Mouse (Mus musculus) neural tube, embryonic 15.5 days (tissue): ENCODE data around the gene Olfr691. TPM values are rescaled to one million over a fixed set of nuclear protein-coding genes. Genes with fewer than 3 reads are reported as not detected.
"Not testable (repeated sequence)": the region's sequence is repeated elsewhere in the genome, so short reads cannot be mapped to it uniquely, and the experiment has no call there.

Experiments used
- ATAC-seq: fragments of 200-750 bp; cut with Nextera tagmentation; 2 replicates; pipeline ENCODE4 v1.8.0; 2017; ENCODE audit warnings: mild to moderate bottlenecking, moderate TSS enrichment, moderate library complexity; ENCODE audit not compliant: low FRiP score
- H3K27ac ChIP-seq: fragments of 300-500 bp; sonication (generic); replicated peaks from 2 replicates; pipeline ENCODE4 v1.5.1; 2015; ENCODE audit warnings: mild to moderate bottlenecking, inconsistent platforms
- H3K27me3 ChIP-seq: fragments of 300-500 bp; sonication (generic); replicated peaks from 2 replicates; pipeline ENCODE4 v1.6.1; 2015; ENCODE audit warnings: inconsistent platforms
- H3K36me3 ChIP-seq: fragments of 300-500 bp; sonication (generic); 2 replicates; pipeline ENCODE4 v1.6.1; 2015; ENCODE audit warnings: inconsistent platforms
- H3K4me1 ChIP-seq: fragments of 300-500 bp; sonication (generic); 2 replicates; pipeline ENCODE4 v1.6.1; 2015; ENCODE audit warnings: inconsistent platforms
- H3K4me2 ChIP-seq: fragments of 300-500 bp; sonication (generic); 2 replicates; pipeline ENCODE4 v1.6.1; 2015; ENCODE audit warnings: inconsistent platforms, mild to moderate bottlenecking, moderate library complexity
- H3K4me3 ChIP-seq: fragments of 300-500 bp; sonication (generic); replicated peaks from 2 replicates; pipeline ENCODE4 v1.5.1; 2015; ENCODE audit warnings: mild to moderate bottlenecking, inconsistent platforms
- H3K9ac ChIP-seq: fragments of 300-500 bp; sonication (generic); replicated peaks from 2 replicates; pipeline ENCODE4 v1.6.1; 2015; ENCODE audit warnings: mild to moderate bottlenecking, inconsistent platforms
- H3K9me3 ChIP-seq: fragments of 300-500 bp; sonication (generic); replicated peaks from 2 replicates; pipeline ENCODE4 v1.6.1; 2016; ENCODE audit warnings: inconsistent platforms
- WGBS: fragments of 180-500 bp; shearing (Covaris S2); methylation state at CpG from one replicate; pipeline ENCODE4 v1.1.7; 2015; ENCODE audit warnings: mixed read lengths; 5-methylcytosine and 5-hydroxymethylcytosine counted together
- polyA plus RNA-seq: library from polyadenylated mRNA; unstranded; fragments of >200 nt; fragmentation: Nextera tagmentation; extraction: Ambion mirVana; gene quantifications from 2 replicates; pipeline ENCODE4 v1.2.1, GENCODE M21; 2015

Olfr691 gene
- polyA plus RNA-seq, 1 experiment from 2014 or later: 0.26 TPM

DNA sequence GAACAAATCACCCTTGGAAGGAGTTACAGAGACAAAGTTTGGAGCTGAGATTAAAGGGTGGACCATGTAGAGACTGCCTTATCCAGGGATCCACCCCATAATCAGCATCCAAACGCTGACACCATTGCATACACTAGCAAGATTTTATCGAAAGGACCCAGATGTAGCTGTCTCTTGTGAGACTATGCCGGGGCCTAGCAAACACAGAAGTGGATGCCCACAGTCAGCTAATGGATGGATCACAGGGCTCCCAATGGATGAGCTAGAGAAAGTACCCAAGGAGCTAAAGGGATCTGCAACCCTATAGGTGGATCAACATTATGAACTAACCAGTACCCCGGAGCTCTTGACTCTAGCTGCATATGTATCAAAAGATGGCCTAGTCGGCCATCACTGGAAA is 14.0 kb upstream of the Olfr691 start:
- no CpG with 5 or more reads among the region's 5 CpGs for WGBS
- H3K4me1 ChIP-seq, H3K27me3 ChIP-seq, H3K4me3 ChIP-seq, H3K27ac ChIP-seq, H3K9ac ChIP-seq, H3K9me3 ChIP-seq, H3K36me3 ChIP-seq, H3K4me2 ChIP-seq: not testable (repeated sequence)
- ATAC-seq: peak; percentile 53; the same call in 1 of the 2 replicates

DNA sequence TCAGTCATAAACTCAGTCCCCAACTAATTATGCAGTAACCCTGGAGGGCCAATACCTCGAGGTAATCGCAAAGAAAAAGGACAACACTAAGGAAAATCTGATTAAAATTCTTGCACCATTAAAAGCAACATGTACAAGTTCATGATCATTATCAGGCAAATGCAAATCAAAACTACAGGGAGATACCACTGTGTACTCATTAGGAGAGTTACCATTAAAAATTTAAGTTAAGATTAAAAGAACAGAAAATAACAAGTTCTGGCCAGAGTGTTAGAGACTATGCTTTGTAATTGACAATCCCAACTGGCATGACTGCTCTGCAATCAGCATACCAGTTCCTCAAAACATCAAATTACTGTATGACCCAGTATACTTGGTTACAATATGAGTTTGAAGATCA is 682 bp upstream of the Olfr691 start:
- Histone ChIP-seq H3K4me2 (no peak overlapping the region), H3K36me3 (no peaks in the 10 kb centered on the region), H3K27me3 (no peaks in the 10 kb centered on the region), H3K9me3 (no peaks in the 10 kb centered on the region), H3K27ac (no peak overlapping the region), H3K9ac (no peak overlapping the region), H3K4me3 (no peak overlapping the region), H3K4me1 (no peaks in the 10 kb centered on the region)
- no peak for ATAC-seq
- WGBS: 86% methylated on average over 2 of the region's 2 CpGs

DNA sequence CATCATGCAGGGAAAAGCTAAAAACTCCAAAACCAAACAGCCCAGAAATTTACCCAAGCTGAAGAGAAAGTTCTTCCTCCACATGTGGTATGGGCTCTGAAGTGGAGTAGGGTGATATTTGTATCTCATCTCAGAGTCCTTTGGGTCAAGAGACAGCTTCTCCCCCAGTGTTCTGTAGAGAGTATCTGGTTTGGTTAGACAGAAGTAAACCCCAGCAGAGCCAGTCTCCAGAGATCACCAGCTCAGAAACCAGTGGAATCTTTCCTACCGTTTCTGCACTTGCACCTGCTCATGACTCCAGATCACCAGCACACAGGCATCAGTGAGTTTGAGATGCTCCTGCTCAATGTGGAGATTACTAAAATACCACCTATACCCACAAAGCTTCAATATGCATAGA is 8.1 kb downstream of the Olfr691 start, which contains the start of gene Olfr690:
Gene Olfr690, minus strand, starts transcription at position 101 of the 400 bp plus-strand sequence.
- H3K4me3 ChIP-seq: no peak within 1 kb of the TSS
- H3K27me3 ChIP-seq: no peaks in the 10 kb centered on the region
- no peaks in the 10 kb centered on the region for H3K36me3 ChIP-seq
- 79% methylated on average over 1 of the region's 1 CpGs for WGBS
- ATAC-seq: no peak
- no peaks in the 10 kb centered on the region for H3K9me3 ChIP-seq
- no peak within 1 kb of the TSS for H3K9ac ChIP-seq
- no peak within 1 kb of the TSS for H3K4me2 ChIP-seq
- H3K27ac ChIP-seq: no peak within 1 kb of the TSS
- no peaks in the 10 kb centered on the region for H3K4me1 ChIP-seq

DNA sequence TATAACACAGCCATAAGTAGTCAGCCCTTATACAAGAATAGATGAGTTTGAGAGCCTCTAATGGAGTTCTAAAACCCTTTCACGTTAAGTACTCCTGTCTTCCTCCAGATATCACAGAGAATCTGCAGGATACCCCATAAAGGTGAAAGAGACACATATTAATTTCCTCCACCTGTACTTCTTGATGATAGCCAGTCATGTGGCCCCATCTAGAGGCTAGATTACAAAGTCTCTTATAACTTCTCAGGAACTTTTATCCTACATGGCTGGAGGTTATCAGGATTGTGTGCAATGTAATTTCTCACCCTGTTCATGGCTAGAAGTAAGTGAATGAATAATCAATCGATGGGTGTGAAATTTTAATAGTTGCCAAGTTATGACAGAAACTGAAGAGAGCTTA is 16.8 kb downstream of the Olfr691 start:
- no peaks in the 10 kb centered on the region for H3K36me3 ChIP-seq
- H3K27me3 ChIP-seq: no peaks in the 10 kb centered on the region
- H3K9ac ChIP-seq: no peak overlapping the region
- H3K27ac ChIP-seq: no peak overlapping the region
- ATAC-seq: no peak
- no peak overlapping the region for H3K4me3 ChIP-seq
- 76% methylated on average over 2 of the region's 2 CpGs for WGBS
- H3K4me1 ChIP-seq: no peaks in the 10 kb centered on the region
- no peak overlapping the region for H3K4me2 ChIP-seq
- no peaks in the 10 kb centered on the region for H3K9me3 ChIP-seq

DNA sequence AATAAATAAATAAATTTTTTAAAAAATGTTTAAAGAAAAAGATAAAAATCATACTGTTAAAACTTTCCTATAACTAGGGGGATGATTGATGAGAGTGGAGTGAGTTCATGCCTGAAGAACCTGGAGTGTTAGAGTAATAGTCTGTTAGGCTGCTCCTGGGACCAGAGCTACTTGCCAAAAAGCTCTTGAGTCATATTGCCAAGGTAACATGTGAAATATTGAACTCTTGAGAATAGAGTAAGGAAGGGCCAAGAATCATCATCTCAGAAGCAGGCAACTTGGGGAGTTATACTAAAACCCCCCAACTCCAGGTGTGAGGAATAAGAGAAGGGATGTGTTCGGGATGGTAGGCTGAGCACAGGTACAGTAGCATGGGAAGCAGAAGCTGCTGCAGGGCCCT is 31.2 kb downstream of the Olfr691 start, which contains the start of gene Olfr689:
Gene Olfr689, plus strand, starts transcription at position 301 of the 400 bp plus-strand sequence.
- Histone ChIP-seq H3K9me3 (no peaks in the 10 kb centered on the region), H3K27ac (no peak within 1 kb of the TSS), H3K36me3 (no peaks in the 10 kb centered on the region), H3K4me1 (no peaks in the 10 kb centered on the region), H3K4me2 (no peak within 1 kb of the TSS), H3K27me3 (no peaks in the 10 kb centered on the region), H3K4me3 (no peak within 1 kb of the TSS), H3K9ac (no peak within 1 kb of the TSS)
- WGBS: 78% methylated on average over 1 of the region's 1 CpGs
- ATAC-seq: no peak

DNA sequence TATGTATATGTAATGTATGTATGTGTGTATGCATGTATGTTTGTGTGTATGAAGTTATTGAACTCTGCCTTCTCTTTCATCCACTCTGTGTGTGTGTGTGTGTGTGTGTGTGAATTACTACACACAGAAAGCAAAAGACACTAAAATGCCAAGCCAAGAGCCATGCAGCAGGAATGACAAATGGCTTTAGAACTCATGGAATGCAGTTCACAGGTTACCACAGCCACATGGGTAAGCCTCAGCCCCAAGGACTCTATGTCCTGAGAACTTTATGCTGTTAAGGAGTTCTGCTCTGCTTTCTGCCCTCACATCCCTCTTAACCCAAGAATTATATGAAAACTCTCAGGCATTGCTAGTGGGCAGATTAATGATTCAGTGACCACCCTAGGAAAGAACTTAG is 52.0 kb downstream of the Olfr691 start:
- no peak overlapping the region for H3K4me3 ChIP-seq
- no peaks in the 10 kb centered on the region for H3K9me3 ChIP-seq
- H3K27ac ChIP-seq: no peak overlapping the region
- H3K36me3 ChIP-seq: no peaks in the 10 kb centered on the region
- no peaks in the 10 kb centered on the region for H3K27me3 ChIP-seq
- H3K4me1 ChIP-seq: no peaks in the 10 kb centered on the region
- no peak overlapping the region for H3K4me2 ChIP-seq
- no peak for ATAC-seq
- no peak overlapping the region for H3K9ac ChIP-seq

DNA sequence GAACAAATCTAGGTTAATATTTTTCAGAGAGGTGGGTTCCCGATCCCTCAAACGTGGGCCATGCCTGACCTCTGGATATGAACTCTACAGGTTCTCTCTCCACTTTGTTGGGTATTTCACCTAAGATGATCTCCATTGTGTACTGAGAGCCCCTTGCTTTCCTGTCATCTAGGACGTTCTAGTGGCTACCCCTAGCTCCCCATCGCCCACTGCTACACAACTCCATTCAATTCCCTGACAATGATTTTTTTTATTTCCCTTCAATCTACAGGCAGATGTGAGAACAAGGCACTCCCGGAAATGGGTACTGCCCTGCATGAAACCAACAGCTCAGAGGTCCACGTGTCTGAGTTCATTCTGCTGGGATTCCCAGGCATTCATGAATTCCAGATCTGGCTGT is 54.3 kb downstream of the Olfr691 start, which contains the start of gene Olfr688:
Gene Olfr688, plus strand, starts transcription at position 301 of the 400 bp plus-strand sequence.
- Histone ChIP-seq H3K9ac (no peak within 1 kb of the TSS), H3K4me1 (no peaks in the 10 kb centered on the region), H3K27me3 (no peaks in the 10 kb centered on the region), H3K4me3 (no peak within 1 kb of the TSS), H3K36me3 (no peaks in the 10 kb centered on the region), H3K9me3 (no peaks in the 10 kb centered on the region), H3K4me2 (no peak within 1 kb of the TSS), H3K27ac (no peak within 1 kb of the TSS)
- WGBS: 76% methylated on average over 6 of the region's 6 CpGs
- ATAC-seq: no peak

Other genes with a start within 250 kb of the Olfr691 start
- not detected in 2 replicates for gene Olfr680-ps1, start 249.5 kb downstream of the Olfr691 start, polyA plus RNA-seq
- not detected in 2 replicates for gene Olfr681, start 225.4 kb downstream of the Olfr691 start, polyA plus RNA-seq
- not detected in 2 replicates for gene Olfr683, start 195.3 kb downstream of the Olfr691 start, polyA plus RNA-seq
- gene Olfr684, start 178.6 kb downstream of the Olfr691 start, polyA plus RNA-seq: not detected in 2 replicates
- not detected in 2 replicates for gene Olfr685, start 156.3 kb downstream of the Olfr691 start, polyA plus RNA-seq
- not detected in 2 replicates for gene Olfr686, start 134.8 kb downstream of the Olfr691 start, polyA plus RNA-seq
- gene Olfr688, start 54.2 kb downstream of the Olfr691 start, polyA plus RNA-seq: not detected in 2 replicates
- not detected in 2 replicates for gene Olfr689, start 31.1 kb downstream of the Olfr691 start, polyA plus RNA-seq
- gene Olfr690, start 8.2 kb downstream of the Olfr691 start, polyA plus RNA-seq: not detected in 2 replicates
- gene Olfr692, start 26.0 kb upstream of the Olfr691 start, polyA plus RNA-seq: not detected in 2 replicates
- gene Gm5901, start 32.8 kb upstream of the Olfr691 start, polyA plus RNA-seq: not detected in 2 replicates
- gene Fam160a2, start 57.8 kb upstream of the Olfr691 start, polyA plus RNA-seq: 39.0 and 41.9 TPM in 2 replicates
- 0.08 and 0.09 TPM in 2 replicates for gene Cnga4, start 62.3 kb upstream of the Olfr691 start, polyA plus RNA-seq
- 5.3 and 6.2 TPM in 2 replicates for gene Cckbr, start 83.5 kb upstream of the Olfr691 start, polyA plus RNA-seq
- 34.6 and 39.9 TPM in 2 replicates for gene Cavin3, start 140.0 kb upstream of the Olfr691 start, polyA plus RNA-seq
- 83.2 and 91.4 TPM in 2 replicates for gene Smpd1, start 212.1 kb upstream of the Olfr691 start, polyA plus RNA-seq
- 248 and 299 TPM in 2 replicates for gene Apbb1, start 239.4 kb upstream of the Olfr691 start, polyA plus RNA-seq